Mouse (Mus musculus): Measurements from ENCODE around the gene Haus3. TPM values are rescaled to one million over a fixed set of nuclear protein-coding genes. Genes with fewer than 3 reads are reported as not detected.

Gene Haus3
- 42.2 and 43.9 TPM in 2 replicates for polyA plus RNA-seq (2015; fragmentation: Nextera tagmentation; extraction: Ambion mirVana)

DNA sequence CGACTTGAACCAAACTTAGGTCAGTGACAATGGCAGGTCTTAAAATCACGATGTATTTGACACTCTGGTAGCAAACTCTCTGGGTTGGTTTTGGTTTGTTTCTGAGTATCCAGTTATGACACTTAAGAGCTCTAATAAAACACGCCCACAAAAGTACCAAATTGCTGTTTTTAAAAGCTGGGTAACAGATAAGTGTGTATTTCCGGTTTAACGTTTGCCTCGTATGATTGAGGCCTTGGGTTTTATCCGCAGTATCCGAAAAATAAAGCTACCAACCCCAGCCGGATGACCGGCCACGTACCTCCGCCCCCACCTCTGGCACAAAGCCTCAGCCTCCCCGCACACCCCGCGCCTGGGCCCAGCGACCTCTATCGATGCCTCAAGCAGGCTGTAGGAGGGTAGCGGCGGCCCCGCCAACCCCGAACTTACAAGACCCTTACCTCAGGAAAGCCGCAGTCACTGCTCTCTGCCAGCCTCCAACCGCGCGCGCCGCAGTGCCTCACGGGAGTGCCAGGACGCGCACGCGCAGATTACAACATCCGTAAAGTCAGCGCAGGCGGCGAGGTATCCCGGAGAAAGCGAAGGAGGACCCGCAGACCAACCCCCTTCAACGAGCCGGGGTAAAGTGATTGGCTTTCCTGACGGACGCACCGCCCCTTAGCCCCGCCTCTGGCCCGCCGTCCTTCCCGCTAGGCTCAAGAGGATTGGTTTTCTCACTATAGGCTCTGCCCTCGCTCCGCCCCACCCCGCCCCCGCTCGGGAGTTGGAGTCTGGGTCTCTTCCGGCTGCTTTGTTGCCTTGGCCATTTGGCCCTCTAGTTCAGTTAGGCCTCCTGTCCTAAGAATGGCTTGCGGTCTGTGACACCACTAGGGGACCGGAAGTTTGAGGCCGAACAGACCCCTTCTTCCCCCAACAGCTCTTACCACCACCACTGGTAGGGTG lies at the start of gene Haus3, which contains the start of gene Poln:
TSS of gene Haus3 (minus strand) at position 578 of the 942 bp plus-strand sequence.
TSS of gene Poln (minus strand) at position 499 of the 942 bp plus-strand sequence.
- Histone ChIP-seq H3K27me3 (no peaks in the 10 kb centered on the region), H3K4me3 (peak within 1 kb of the TSS; percentile 78), H3K9ac (peak within 1 kb of the TSS; percentile 85), H3K36me3 (peaks cover 9% of the 10 kb centered on the region; the same call in 1 of the 2 replicates), H3K27ac (peak within 1 kb of the TSS; percentile 90), H3K4me2 (peak within 1 kb of the TSS; percentile 59), H3K9me3 (no peaks in the 10 kb centered on the region), H3K4me1 (peaks cover 27% of the 10 kb centered on the region)
- under 1% methylated on average over 57 of the region's 57 CpGs for WGBS
- ATAC-seq (ENCODE audit: borderline replicate concordance, extremely low read depth, low FRiP score, low TSS enrichment): peak; percentile 100

DNA sequence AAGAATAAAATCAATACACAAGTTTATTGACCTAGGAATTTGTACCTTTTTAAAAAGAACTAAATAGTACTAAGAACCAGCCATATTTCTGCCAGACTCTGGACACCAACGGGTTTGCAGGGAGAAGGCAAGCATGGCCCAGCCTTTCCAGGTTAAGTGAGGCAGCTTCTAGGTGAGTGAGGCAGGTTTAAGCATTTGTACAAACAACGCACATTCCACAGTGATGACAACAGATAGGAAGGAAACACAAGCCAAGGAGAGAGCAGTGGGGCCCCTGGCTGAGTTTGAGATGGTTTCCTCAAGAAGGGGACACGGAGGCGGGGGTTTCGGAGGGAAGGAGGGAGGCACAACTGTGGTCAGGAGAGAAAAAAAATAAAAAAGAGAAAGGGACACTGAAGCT lies 49.3 kb upstream of the Haus3 start:
- Histone ChIP-seq H3K4me3 (no peak overlapping the region), H3K27ac (peak overlapping the region; percentile 35; the same call in 1 of the 2 replicates), H3K36me3 (no peaks in the 10 kb centered on the region), H3K4me2 (no peak overlapping the region), H3K9me3 (no peaks in the 10 kb centered on the region), H3K27me3 (no peaks in the 10 kb centered on the region), H3K9ac (no peak overlapping the region), H3K4me1 (peaks cover 16% of the 10 kb centered on the region)
- ATAC-seq (ENCODE audit: borderline replicate concordance, extremely low read depth, low FRiP score, low TSS enrichment): no peak
- WGBS: 51% methylated on average over 5 of the region's 5 CpGs

DNA sequence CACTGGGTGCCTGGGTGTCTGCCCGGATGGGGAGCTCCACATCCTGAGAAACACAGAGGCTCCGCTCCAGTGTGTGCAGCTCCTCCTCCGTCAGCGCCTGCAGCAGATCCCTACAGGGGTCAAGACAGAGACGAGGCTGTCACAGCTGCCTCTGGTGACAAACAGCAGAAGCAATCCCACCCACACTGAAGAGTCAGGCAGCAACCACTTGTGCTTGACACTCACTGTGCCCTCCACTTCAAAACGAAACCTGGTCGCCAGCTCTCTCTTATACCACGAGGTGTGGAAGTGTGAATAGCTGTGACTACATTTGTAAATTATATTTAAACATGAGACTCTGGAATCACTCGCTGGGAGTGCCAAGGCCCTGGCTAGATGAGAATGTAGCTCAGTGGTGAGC lies 48.4 kb upstream of the Haus3 start:
- Histone ChIP-seq H3K4me3 (no peak overlapping the region), H3K36me3 (no peaks in the 10 kb centered on the region), H3K9me3 (no peaks in the 10 kb centered on the region), H3K4me1 (peaks cover 16% of the 10 kb centered on the region), H3K27ac (no peak overlapping the region), H3K27me3 (no peaks in the 10 kb centered on the region), H3K4me2 (0 out of 2 replicates have a peak overlapping the region, but pooled peaks have one; percentile 10), H3K9ac (no peak overlapping the region)
- no peak for ATAC-seq (ENCODE audit: borderline replicate concordance, extremely low read depth, low FRiP score, low TSS enrichment)
- WGBS: 27% methylated on average over 9 of the region's 9 CpGs

GRCm38 (mm10) chr5:34216025-34216424 lies 46.7 kb upstream of the Haus3 start:
- H3K27ac ChIP-seq: no peak overlapping the region
- no peak overlapping the region for H3K9ac ChIP-seq
- H3K36me3 ChIP-seq: no peaks in the 10 kb centered on the region
- peaks cover 16% of the 10 kb centered on the region for H3K4me1 ChIP-seq
- WGBS: 73% methylated on average over 7 of the region's 7 CpGs
- H3K27me3 ChIP-seq: no peaks in the 10 kb centered on the region
- H3K9me3 ChIP-seq: no peaks in the 10 kb centered on the region
- no peak overlapping the region for H3K4me2 ChIP-seq
- no peak for ATAC-seq (ENCODE audit: borderline replicate concordance, extremely low read depth, low FRiP score, low TSS enrichment)
- H3K4me3 ChIP-seq: no peak overlapping the region

DNA sequence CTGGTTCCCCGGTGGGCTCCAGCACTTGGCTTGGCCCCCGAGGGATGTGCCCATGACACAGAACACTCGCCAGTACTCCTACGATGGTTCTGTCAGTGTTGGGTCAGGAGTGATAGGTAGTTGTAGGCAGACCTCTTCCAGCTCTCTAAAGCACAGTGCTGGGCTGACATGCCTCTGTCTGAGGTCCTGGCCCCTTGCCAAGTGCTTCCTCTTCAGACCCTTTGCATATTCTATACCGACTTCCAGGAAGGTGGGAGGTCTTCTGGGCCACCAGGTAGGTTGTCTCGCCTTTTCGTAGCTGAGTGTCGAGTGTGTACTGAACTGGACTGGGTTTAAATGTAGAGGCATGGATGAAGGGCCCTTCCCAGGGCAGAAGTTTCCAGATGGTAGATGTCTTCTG lies 44.3 kb upstream of the Haus3 start:
- H3K27me3 ChIP-seq: no peaks in the 10 kb centered on the region
- no peaks in the 10 kb centered on the region for H3K36me3 ChIP-seq
- no peak for ATAC-seq (ENCODE audit: borderline replicate concordance, extremely low read depth, low FRiP score, low TSS enrichment)
- H3K27ac ChIP-seq: no peak overlapping the region
- H3K4me2 ChIP-seq: no peak overlapping the region
- WGBS: 42% methylated on average over 8 of the region's 8 CpGs
- no peak overlapping the region for H3K4me3 ChIP-seq
- peaks cover 11% of the 10 kb centered on the region for H3K4me1 ChIP-seq
- no peak overlapping the region for H3K9ac ChIP-seq
- no peaks in the 10 kb centered on the region for H3K9me3 ChIP-seq

DNA sequence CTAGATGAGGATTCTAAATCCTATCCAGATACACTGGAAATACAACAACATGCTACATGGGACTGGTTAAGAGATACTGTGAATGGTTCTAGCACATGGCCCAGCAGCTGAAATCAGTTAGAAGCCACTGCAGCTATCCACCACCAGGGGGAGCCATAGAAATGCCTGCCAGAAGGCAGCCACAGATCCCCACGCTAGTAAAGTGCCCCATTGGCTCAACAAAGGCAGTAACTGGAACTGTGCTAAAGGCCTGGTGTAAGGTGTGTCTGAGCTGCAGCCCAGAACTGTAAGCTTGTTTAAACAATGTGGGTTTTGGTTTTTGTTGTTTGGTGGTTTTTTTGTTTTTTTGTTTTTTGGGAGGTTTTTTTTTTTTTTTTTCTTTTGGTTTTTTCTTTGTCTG lies 41.0 kb upstream of the Haus3 start:
- Histone ChIP-seq H3K4me3 (no peak overlapping the region), H3K36me3 (no peaks in the 10 kb centered on the region), H3K27me3 (no peaks in the 10 kb centered on the region), H3K9ac (no peak overlapping the region), H3K4me1 (no peaks in the 10 kb centered on the region), H3K27ac (no peak overlapping the region), H3K9me3 (no peaks in the 10 kb centered on the region), H3K4me2 (no peak overlapping the region)
- 0% methylated on average over 1 of the region's 1 CpGs for WGBS
- peak; percentile 55; the same call in 1 of the 2 replicates for ATAC-seq (ENCODE audit: borderline replicate concordance, extremely low read depth, low FRiP score, low TSS enrichment)

- 28% methylated on average over 3 of the region's 3 CpGs for WGBS
- Histone ChIP-seq H3K9ac (no peak overlapping the region), H3K36me3 (no peaks in the 10 kb centered on the region), H3K27me3 (no peaks in the 10 kb centered on the region), H3K27ac (no peak overlapping the region), H3K9me3 (no peaks in the 10 kb centered on the region), H3K4me1 (no peaks in the 10 kb centered on the region), H3K4me3 (no peak overlapping the region), H3K4me2 (no peak overlapping the region)
- ATAC-seq (ENCODE audit: borderline replicate concordance, extremely low read depth, low FRiP score, low TSS enrichment): no peak
These were observed 38.2 kb upstream of the Haus3 start for GRCm38 (mm10) chr5:34207503-34207902.

DNA sequence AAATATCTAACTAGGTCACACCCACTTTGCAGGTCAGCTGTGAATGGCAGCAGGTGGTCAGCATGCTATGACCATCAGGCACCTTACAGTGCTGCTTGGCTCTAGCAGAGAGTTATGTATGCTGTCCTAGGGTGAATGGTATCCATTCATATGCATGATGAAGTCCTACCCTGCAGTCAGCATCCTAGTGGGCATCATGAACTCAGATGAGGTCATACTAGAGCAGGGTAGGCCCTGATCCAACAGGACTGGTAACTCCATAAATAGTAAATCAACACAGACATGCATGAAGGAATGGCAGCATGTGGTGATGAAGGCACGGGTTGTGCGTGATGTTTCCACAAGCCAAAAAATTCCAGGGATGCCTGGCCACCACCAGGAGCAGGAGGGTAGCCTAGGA lies 36.5 kb upstream of the Haus3 start:
- Histone ChIP-seq H3K4me3 (no peak overlapping the region), H3K36me3 (no peaks in the 10 kb centered on the region), H3K27me3 (no peaks in the 10 kb centered on the region), H3K4me2 (no peak overlapping the region), H3K9ac (no peak overlapping the region), H3K9me3 (no peaks in the 10 kb centered on the region), H3K4me1 (peaks cover 9% of the 10 kb centered on the region; the same call in 1 of the 2 replicates), H3K27ac (no peak overlapping the region)
- WGBS: 71% methylated on average over 2 of the region's 2 CpGs
- ATAC-seq (ENCODE audit: borderline replicate concordance, extremely low read depth, low FRiP score, low TSS enrichment): no peak

- Histone ChIP-seq H3K27me3 (no peaks in the 10 kb centered on the region), H3K9me3 (no peaks in the 10 kb centered on the region), H3K36me3 (no peaks in the 10 kb centered on the region), H3K4me3 (no peak overlapping the region), H3K27ac (no peak overlapping the region), H3K4me1 (peaks cover 9% of the 10 kb centered on the region; the same call in 1 of the 2 replicates), H3K9ac (no peak overlapping the region), H3K4me2 (no peak overlapping the region)
- ATAC-seq (ENCODE audit: borderline replicate concordance, extremely low read depth, low FRiP score, low TSS enrichment): no peak
- 64% methylated on average over 2 of the region's 2 CpGs for WGBS
These were observed 35.6 kb upstream of the Haus3 start for GRCm38 (mm10) chr5:34204911-34205310.

- Histone ChIP-seq H3K27me3 (no peaks in the 10 kb centered on the region), H3K4me3 (no peak overlapping the region), H3K36me3 (no peaks in the 10 kb centered on the region), H3K4me2 (no peak overlapping the region), H3K9me3 (no peaks in the 10 kb centered on the region), H3K9ac (no peak overlapping the region), H3K27ac (no peak overlapping the region), H3K4me1 (peaks cover 9% of the 10 kb centered on the region; the same call in 1 of the 2 replicates)
- ATAC-seq (ENCODE audit: borderline replicate concordance, extremely low read depth, low FRiP score, low TSS enrichment): 0 out of 2 replicates have a peak, but pooled peaks have one; percentile 11
- 52% methylated on average over 4 of the region's 4 CpGs for WGBS
These were observed 32.7 kb upstream of the Haus3 start for GRCm38 (mm10) chr5:34202006-34202405.

DNA sequence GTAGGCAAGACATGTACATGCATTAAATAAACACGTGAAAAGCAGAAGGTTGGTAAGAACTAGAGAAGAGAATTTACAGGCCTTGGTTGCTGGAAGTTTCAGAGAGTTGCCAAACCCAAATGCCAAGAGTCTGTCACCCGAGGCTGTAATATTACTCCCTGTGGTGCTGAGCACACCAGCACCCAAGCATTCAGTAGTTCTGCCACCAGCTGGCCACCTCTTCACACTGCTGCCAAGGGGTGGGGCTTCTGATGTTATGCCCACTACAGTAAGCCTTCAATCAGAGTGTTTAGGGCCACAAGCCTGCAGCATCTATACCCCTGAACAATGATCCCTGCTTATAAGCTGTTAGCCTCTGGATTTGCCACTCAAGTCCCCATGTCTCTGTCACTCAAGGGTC lies 32.1 kb upstream of the Haus3 start:
- Histone ChIP-seq H3K27ac (peak overlapping the region; percentile 36; the same call in 1 of the 2 replicates), H3K9ac (no peak overlapping the region), H3K27me3 (no peaks in the 10 kb centered on the region), H3K36me3 (no peaks in the 10 kb centered on the region), H3K4me3 (no peak overlapping the region), H3K4me1 (peaks cover 9% of the 10 kb centered on the region; the same call in 1 of the 2 replicates), H3K4me2 (no peak overlapping the region), H3K9me3 (no peaks in the 10 kb centered on the region)
- no peak for ATAC-seq (ENCODE audit: borderline replicate concordance, extremely low read depth, low FRiP score, low TSS enrichment)
- WGBS: 54% methylated on average over 2 of the region's 2 CpGs

DNA sequence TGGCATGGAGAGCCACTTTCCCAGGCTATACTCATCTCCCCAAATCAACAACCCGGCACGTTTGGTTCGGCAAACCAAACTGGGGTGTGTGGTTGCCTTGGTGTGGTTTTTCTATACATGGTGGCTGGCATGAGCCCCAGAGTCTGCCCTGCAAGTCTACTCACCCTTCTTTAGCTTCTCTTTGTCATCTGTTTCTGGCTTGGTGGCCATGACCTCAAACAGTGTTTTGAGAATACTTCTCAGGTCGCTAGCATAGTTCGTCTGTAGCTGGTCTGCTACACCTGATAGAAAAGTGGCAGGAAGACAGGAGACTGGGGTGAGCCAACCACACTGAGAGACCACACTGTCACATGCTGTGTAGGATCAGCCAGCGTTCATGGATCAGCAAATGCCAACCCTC lies 29.3 kb upstream of the Haus3 start:
- no peak overlapping the region for H3K4me3 ChIP-seq
- H3K4me1 ChIP-seq: peaks cover 9% of the 10 kb centered on the region; the same call in 1 of the 2 replicates
- no peaks in the 10 kb centered on the region for H3K27me3 ChIP-seq
- no peak overlapping the region for H3K4me2 ChIP-seq
- H3K9ac ChIP-seq: no peak overlapping the region
- no peak for ATAC-seq (ENCODE audit: borderline replicate concordance, extremely low read depth, low FRiP score, low TSS enrichment)
- no peaks in the 10 kb centered on the region for H3K36me3 ChIP-seq
- 74% methylated on average over 6 of the region's 6 CpGs for WGBS
- H3K9me3 ChIP-seq: no peaks in the 10 kb centered on the region
- no peak overlapping the region for H3K27ac ChIP-seq
